Mouse (Mus musculus): Measurements from ENCODE around the gene Mta3.

Mta3 gene

GRCm38 (mm10) chr17:83706116-83706593 lies at the start of gene Mta3:
Gene Mta3 (plus strand): TSS chr17:83706163.
- peak in 1 of 2 experiments; percentile 49 for DNase-seq (ENCODE audit: low read depth in 2 of 2, low spot score in 2 of 2)

DNA sequence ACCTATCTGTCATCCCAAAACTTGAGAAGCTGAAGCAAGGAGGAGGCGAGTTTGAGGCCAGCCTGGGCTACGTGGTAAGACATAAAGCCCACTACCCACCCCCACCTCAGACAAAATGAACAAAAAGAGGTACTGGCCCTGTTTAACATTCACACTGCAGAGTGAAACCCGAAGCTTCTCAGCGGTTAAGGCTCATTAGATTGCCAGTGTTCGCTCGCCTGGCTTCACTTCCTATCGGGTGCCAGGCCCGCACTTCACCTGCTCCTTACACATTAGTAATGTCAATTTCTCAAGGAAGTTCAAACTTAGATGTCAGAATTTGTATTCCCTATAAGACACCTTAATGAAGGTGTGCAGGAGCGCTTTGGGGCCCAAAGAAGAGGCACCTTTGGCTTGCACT lies 48.6 kb upstream of the Mta3 start:
- no peak for DNase-seq (ENCODE audit: low read depth in 2 of 2, low spot score in 2 of 2)

GRCm38 (mm10) chr17:83658943-83659342 lies 47.0 kb upstream of the Mta3 start:
- DNase-seq (ENCODE audit: low read depth in 2 of 2, low spot score in 2 of 2), result no peak

DNA sequence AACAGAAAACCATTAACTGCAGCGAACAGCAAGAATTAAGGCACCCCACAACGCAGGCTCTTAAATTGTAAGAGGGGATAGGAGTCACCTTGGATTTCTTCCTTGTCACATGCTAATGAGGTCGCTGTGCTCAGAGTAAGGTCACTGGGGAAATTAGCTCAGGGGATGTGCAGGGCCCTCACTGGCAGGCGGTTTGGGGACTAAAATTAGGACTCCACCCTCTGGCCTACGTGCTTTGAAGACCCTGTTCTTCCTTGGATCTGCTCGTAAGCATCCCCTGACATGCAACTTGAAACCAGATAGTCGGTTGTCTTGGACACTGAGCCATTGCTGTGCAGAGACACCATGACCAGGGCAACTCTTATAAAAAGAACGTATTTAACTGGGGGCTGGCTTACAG lies 41.2 kb upstream of the Mta3 start:
- DNase-seq (ENCODE audit: low read depth in 2 of 2, low spot score in 2 of 2), result no peak

DNA sequence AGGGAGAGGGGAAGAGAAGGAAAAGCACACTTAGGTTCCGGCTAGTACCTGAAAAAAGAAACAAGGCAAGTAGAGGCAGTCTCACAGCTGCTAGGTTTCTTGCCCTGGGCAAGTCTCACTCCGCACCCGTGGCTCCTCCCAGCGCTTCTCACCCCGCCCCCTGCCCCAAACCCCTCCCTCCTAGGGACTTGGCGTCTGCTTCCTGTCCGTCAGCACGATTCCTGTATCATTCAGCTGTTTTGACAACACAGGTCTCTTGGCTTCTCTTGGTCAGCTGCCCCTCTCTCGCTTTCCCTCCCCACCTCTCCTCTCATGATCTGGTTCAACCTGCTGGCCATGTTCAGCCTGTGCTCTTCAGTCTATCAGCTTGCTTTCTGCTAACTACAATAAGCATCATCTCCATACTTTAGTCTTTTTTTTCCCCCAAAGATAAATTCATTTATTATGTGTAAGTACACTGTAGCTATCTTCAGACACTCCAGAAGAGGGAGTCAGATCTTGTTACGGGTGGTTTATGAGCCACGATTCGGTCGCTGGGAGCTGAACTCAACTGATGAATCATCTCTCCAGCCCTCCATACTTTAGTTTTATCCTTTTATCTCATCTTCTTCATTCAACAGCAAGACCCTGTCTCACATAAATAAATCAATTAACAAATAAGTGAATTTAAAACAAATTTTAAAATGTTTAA lies 39.2 kb upstream of the Mta3 start:
- DNase-seq (ENCODE audit: low read depth in 2 of 2, low spot score in 2 of 2), result no peak

GRCm38 (mm10) chr17:83667934-83668690 lies 37.9 kb upstream of the Mta3 start:
- no peak for DNase-seq (ENCODE audit: low read depth in 2 of 2, low spot score in 2 of 2)

DNA sequence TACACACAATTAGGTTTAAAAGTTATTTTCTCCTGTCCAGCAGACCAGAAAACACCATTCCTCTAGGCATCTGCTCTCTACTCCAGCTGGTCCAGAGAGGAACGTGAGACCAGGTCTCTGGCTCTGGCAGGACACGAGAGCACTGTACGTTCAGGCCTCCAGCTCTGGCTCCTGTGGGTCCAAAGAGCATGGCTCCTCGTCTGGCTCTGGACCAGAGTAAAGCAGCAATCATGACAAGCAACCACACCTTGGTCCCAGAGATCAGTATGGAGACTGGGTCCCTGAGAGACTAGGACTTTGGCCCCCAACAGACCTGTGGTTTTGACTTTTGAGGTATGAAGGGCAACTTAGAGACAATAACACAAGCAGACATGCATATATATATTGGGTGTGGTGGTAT lies 33.3 kb upstream of the Mta3 start:
- DNase-seq (ENCODE audit: low read depth in 2 of 2, low spot score in 2 of 2), result no peak

DNA sequence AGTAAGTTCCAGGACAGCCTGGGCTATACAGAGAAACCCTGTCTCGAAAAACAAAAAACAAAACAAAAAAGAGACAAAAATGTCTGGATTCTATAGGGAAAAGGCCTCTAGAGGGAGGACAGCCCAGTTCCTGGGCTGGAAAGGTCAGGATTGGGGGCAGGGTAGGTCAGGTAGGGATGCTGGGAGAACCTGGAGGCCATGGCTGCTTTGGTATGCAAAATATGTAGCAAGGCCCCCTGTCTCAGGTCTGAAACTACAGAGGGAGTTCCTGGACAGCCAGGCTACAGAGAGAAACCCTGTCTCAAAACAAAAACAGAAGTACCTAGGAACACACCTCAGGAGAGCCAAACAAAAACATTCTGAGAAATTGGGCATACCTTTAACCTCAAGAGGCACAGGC lies 28.6 kb upstream of the Mta3 start:
- DNase-seq (ENCODE audit: low read depth in 2 of 2, low spot score in 2 of 2), result no peak

DNA sequence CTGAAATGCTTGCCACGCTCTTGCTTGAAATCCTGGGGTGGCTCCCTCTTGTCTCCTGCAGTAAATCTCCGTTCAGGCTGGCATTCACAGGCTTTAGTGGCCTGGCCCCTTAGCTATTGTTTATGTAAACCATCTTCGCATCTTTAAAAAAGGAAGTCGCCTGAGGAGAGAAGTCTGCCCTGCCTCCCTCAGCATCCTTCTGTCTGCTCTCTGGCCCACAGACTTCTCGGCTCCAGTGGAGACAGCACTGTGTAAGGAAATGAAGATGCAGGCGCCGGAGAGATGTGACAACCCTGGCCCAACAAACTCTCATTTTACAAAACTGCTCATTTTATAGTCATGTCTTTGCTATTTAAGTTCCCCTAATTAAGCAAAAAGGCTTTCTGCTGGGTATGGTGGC lies 24.0 kb upstream of the Mta3 start:
- no peak for DNase-seq (ENCODE audit: low read depth in 2 of 2, low spot score in 2 of 2)

DNA sequence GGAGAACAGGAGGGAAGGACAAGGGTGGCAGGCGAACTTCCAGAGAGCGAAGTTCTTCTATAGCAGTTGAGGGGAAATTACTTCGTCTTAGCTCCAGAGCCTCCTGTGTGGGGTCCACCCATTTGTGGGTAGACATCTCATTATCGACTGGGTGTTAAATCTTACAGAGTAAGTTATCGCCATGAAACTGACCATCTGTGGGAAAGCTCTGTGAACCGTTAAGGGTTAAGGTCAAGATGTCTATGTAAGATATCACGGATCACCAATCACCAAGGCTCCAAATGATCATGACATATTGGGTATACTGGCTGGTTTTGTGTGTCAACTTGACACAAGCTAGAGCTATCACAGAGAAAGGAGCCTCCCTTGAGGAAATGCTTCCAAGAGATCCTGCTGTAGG lies 21.5 kb upstream of the Mta3 start:
- DNase-seq (ENCODE audit: low read depth in 2 of 2, low spot score in 2 of 2), result no peak

GRCm38 (mm10) chr17:83690418-83690817 lies 15.5 kb upstream of the Mta3 start:
- peak in 1 of 2 experiments; percentile 37 for DNase-seq (ENCODE audit: low read depth in 2 of 2, low spot score in 2 of 2)

GRCm38 (mm10) chr17:83691379-83691778 lies 14.6 kb upstream of the Mta3 start:
- DNase-seq (ENCODE audit: low read depth in 2 of 2, low spot score in 2 of 2), result no peak

GRCm38 (mm10) chr17:83693941-83694340 lies 12.0 kb upstream of the Mta3 start:
- no peak for DNase-seq (ENCODE audit: low read depth in 2 of 2, low spot score in 2 of 2)

DNA sequence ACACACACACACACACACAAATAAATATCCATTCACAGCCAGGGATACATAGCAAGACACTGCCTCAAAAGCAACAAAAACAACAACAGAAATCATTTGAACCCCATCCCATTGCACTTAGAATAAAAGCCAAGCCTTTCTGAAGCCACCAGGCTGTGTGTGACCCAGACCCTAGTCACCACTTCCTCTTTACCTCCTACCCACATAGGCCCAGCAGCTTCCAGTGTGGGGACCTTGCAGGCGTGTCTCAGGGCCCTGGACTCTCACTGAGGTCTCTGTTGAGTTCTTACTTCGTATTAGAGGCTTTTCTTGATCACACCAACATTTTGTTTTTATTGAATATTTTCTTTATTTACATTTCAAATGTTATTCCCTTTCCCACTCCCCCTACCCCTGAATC lies 10.2 kb upstream of the Mta3 start:
- DNase-seq (ENCODE audit: low read depth in 2 of 2, low spot score in 2 of 2), result peak in 1 of 2 experiments; percentile 20

- DNase-seq (ENCODE audit: low read depth in 2 of 2, low spot score in 2 of 2), result no peak
Observed at GRCm38 (mm10) chr17:83699062-83699724, 6.8 kb upstream of the Mta3 start.

GRCm38 (mm10) chr17:83700125-83700524 lies 5.8 kb upstream of the Mta3 start:
- DNase-seq (ENCODE audit: low read depth in 2 of 2, low spot score in 2 of 2), result no peak

DNA sequence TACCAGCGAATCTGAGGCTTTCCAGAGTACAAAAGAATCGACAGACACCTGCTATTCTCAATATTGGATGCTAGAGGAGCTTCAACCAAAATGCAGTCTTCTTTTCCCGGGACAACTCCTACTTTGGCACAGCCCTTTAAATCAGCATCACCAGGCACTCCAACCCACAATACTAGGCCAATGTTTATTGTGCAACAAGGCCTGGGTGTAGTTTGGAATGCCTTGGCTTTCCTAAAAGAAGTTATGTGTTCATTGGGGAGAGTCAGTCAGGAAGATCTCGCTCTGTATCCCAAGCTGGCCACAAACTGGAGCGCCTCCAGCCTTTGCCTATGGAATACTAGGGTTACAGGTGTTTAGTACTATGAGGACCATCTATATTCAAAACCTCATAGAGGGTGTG lies 1.5 kb upstream of the Mta3 start:
- DNase-seq (ENCODE audit: low read depth in 2 of 2, low spot score in 2 of 2), result no peak

- peak; percentile 48 to 49 for DNase-seq (ENCODE audit: low read depth in 2 of 2, low spot score in 2 of 2)
Observed at GRCm38 (mm10) chr17:83705352-83706115, 429 bp upstream of the Mta3 start.

DNA sequence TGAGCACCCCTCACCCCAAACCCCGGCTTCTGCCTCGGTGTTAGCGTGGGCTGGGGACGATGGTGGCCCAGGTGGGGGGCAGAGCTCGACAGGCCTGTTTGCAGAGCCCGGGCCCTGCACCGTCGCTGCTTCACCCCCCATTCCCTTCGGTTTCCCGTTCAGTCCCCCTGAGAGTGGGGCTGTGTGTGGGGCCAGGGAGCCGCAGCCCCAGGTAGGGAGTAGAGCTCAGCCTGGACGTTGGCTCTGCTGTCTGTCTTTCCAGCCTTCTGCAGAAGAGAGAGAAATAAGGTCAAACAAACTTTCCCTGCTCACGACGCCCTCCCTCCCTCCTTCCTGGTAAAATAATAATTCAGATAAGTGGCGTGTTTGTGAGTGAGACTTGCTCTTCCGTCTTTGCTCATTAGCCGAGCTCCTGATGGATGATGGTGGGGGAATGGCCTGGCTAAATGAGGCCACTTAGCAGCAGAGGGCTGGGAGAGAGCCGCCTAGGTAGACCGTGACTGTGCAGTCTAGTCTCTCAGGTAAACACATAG lies 697 bp downstream of the Mta3 start:
- DNase-seq (ENCODE audit: low read depth in 2 of 2, low spot score in 2 of 2), result peak in 1 of 2 experiments; percentile 31

- peak; percentile 20 to 46 for DNase-seq (ENCODE audit: low read depth in 2 of 2, low spot score in 2 of 2)
Observed at GRCm38 (mm10) chr17:83707372-83707771, 1.4 kb downstream of the Mta3 start.

GRCm38 (mm10) chr17:83707846-83708245 lies 1.9 kb downstream of the Mta3 start:
- peak; percentile 20 to 58 for DNase-seq (ENCODE audit: low read depth in 2 of 2, low spot score in 2 of 2)
